Mouse (Mus musculus) MEL (cell line): Measurements from ENCODE around the gene Cxcl2. TPM values are rescaled to one million over a fixed set of nuclear protein-coding genes. Genes with fewer than 3 reads are reported as not detected.

Experiments used
- DNase-seq: peaks from one replicate; pipeline ENCODE4 v3.0.0; 2011; ENCODE audit warnings: low read depth, low spot score
- H3K27ac ChIP-seq: 2 replicates; pipeline ENCODE4 v1.5.1; 2012; ENCODE audit warnings: low read depth, mild to moderate bottlenecking, control low read depth, low read length, moderate library complexity; ENCODE audit not compliant: control insufficient read depth
- H3K27me3 ChIP-seq, 2 experiments: fragments of 150-350 bp in 1 of 2; sonication (generic) in 1 of 2; 2 replicates each; pipeline ENCODE4 v1.6.1; 2012; ENCODE audit warnings: low read length in 2 of 2, mild to moderate bottlenecking in 2 of 2, improper control_type of control experiment in 1 of 2, moderate library complexity in 1 of 2; ENCODE audit not compliant: insufficient read depth in 2 of 2, control insufficient read depth in 1 of 2
- H3K36me3 ChIP-seq, 2 experiments: 2 replicates each; pipeline ENCODE4 v1.6.1; 2012 to 2014; ENCODE audit warnings: low read length in 2 of 2, improper control_type of control experiment in 1 of 2, inconsistent platforms in 1 of 2, mild to moderate bottlenecking in 1 of 2; ENCODE audit not compliant: insufficient read depth in 2 of 2, control insufficient read depth in 1 of 2
- H3K4me1 ChIP-seq, 2 experiments: fragments of 150-350 bp in 1 of 2; sonication (generic) in 1 of 2; 2 replicates each; pipeline ENCODE4 v1.6.1; 2012; ENCODE audit warnings: low read length in 2 of 2, improper control_type of control experiment in 1 of 2, mild to moderate bottlenecking in 1 of 2; ENCODE audit not compliant: insufficient read depth in 2 of 2, control insufficient read depth in 1 of 2
- H3K4me3 ChIP-seq, 2 experiments: fragments of 150-350 bp in 1 of 2; sonication (generic) in 1 of 2; 2 replicates each; pipeline ENCODE4 v1.5.1; 2012; ENCODE audit warnings: low read depth in 2 of 2, low read length in 2 of 2, mild to moderate bottlenecking in 2 of 2, moderate library complexity in 2 of 2, control low read depth in 1 of 2, improper control_type of control experiment in 1 of 2; ENCODE audit not compliant: control insufficient read depth in 1 of 2, insufficient read depth in 1 of 2
- H3K79me2 ChIP-seq: 2 replicates; pipeline ENCODE4 v1.6.1; 2012; ENCODE audit warnings: mild to moderate bottlenecking, low read length, moderate library complexity; ENCODE audit not compliant: control insufficient read depth, poor library complexity, insufficient read depth
- H3K9ac ChIP-seq: 2 replicates; pipeline ENCODE4 v1.6.1; 2012; ENCODE audit warnings: low read depth, mild to moderate bottlenecking, control low read depth, low read length, moderate library complexity; ENCODE audit not compliant: control insufficient read depth, poor library complexity, severe bottlenecking
- H3K9me3 ChIP-seq: fragments of 150-350 bp; sonication (generic); replicated peaks from 2 replicates; pipeline ENCODE4 v1.6.1; 2012; ENCODE audit warnings: mild to moderate bottlenecking, low read length, improper control_type of control experiment, moderate library complexity; ENCODE audit not compliant: insufficient read depth
- CHD1 ChIP-seq: IDR thresholded peaks from 2 replicates; pipeline ENCODE4 v1.6.1; 2012; ENCODE audit warnings: low read depth, mild to moderate bottlenecking, inconsistent platforms, low read length, improper control_type of control experiment
- ELF1 ChIP-seq: IDR thresholded peaks from 2 replicates; pipeline ENCODE4 v1.6.1; 2014; ENCODE audit warnings: low read depth, mild to moderate bottlenecking, inconsistent platforms, low read length, improper control_type of control experiment, moderate library complexity
- EP300 ChIP-seq, 2 experiments: IDR thresholded peaks; 2 replicates each; pipeline ENCODE4 v1.6.1; 2011; ENCODE audit warnings: improper control_type of control experiment in 2 of 2, low read length in 2 of 2, low read depth in 1 of 2, mild to moderate bottlenecking in 1 of 2
- GABPA ChIP-seq: IDR thresholded peaks from 2 replicates; pipeline ENCODE4 v1.6.1; 2012; ENCODE audit warnings: low read depth, mild to moderate bottlenecking, inconsistent platforms, low read length, improper control_type of control experiment, moderate library complexity
- HCFC1 ChIP-seq: IDR thresholded peaks from 2 replicates; pipeline ENCODE4 v1.6.1; 2012; ENCODE audit warnings: low read depth, mild to moderate bottlenecking, inconsistent platforms, low read length, improper control_type of control experiment, moderate library complexity
- JUND ChIP-seq: IDR thresholded peaks from 2 replicates; pipeline ENCODE4 v1.6.1; 2011; ENCODE audit warnings: low read depth, mild to moderate bottlenecking, improper control_type of control experiment, low read length
- MAX ChIP-seq: IDR thresholded peaks from 2 replicates; pipeline ENCODE4 v1.6.1; 2011; ENCODE audit warnings: low read length, improper control_type of control experiment
- MEF2A ChIP-seq: IDR thresholded peaks from 2 replicates; pipeline ENCODE4 v1.6.1; 2014; ENCODE audit warnings: low read depth, mild to moderate bottlenecking, inconsistent platforms, low read length, improper control_type of control experiment; ENCODE audit not compliant: poor library complexity, insufficient replicate concordance, severe bottlenecking; ENCODE audit errors: extremely low read depth
- MXI1 ChIP-seq: IDR thresholded peaks from 2 replicates; pipeline ENCODE4 v1.6.1; 2011; ENCODE audit warnings: mild to moderate bottlenecking, low read depth, low read length, improper control_type of control experiment
- NELFE ChIP-seq: IDR thresholded peaks from 2 replicates; pipeline ENCODE4 v1.6.1; 2011; ENCODE audit warnings: low read depth, low read length, improper control_type of control experiment
- POLR2A ChIP-seq, 2 experiments: IDR thresholded peaks; 2 replicates each; pipeline ENCODE4 v1.6.1; 2011 to 2012; ENCODE audit warnings: low read length in 2 of 2, mild to moderate bottlenecking in 2 of 2, control low read depth in 1 of 2, improper control_type of control experiment in 1 of 2, low read depth in 1 of 2, moderate library complexity in 1 of 2; ENCODE audit not compliant: control insufficient read depth in 1 of 2, insufficient read depth in 1 of 2, poor library complexity in 1 of 2
- POLR2AphosphoS2 ChIP-seq: IDR thresholded peaks from 2 replicates; pipeline ENCODE4 v1.6.1; 2011; ENCODE audit warnings: low read length, improper control_type of control experiment
- RAD21 ChIP-seq: IDR thresholded peaks from 2 replicates; pipeline ENCODE4 v1.6.1; 2011; ENCODE audit warnings: mild to moderate bottlenecking, low read depth, low read length, improper control_type of control experiment
- RCOR1 ChIP-seq: IDR thresholded peaks from 2 replicates; pipeline ENCODE4 v1.6.1; 2012; ENCODE audit warnings: low read depth, mild to moderate bottlenecking, inconsistent platforms, low read length, improper control_type of control experiment
- TAL1 ChIP-seq: IDR thresholded peaks from 2 replicates; pipeline ENCODE4 v1.6.1; 2012; ENCODE audit warnings: mild to moderate bottlenecking, inconsistent platforms, low read length, moderate library complexity, mixed read lengths
- TCF12 ChIP-seq: IDR thresholded peaks from 2 replicates; pipeline ENCODE4 v1.6.1; 2014; ENCODE audit warnings: low read depth, mild to moderate bottlenecking, inconsistent platforms, low read length, improper control_type of control experiment, moderate library complexity
- UBTF ChIP-seq: IDR thresholded peaks from 2 replicates; pipeline ENCODE4 v1.6.1; 2012; ENCODE audit warnings: low read depth, mild to moderate bottlenecking, inconsistent platforms, low read length, improper control_type of control experiment, moderate library complexity, borderline replicate concordance; ENCODE audit not compliant: insufficient read depth
- ZC3H11A ChIP-seq: IDR thresholded peaks from 2 replicates; pipeline ENCODE4 v1.6.1; 2012; ENCODE audit warnings: low read depth, mild to moderate bottlenecking, inconsistent platforms, low read length, improper control_type of control experiment
- ZMIZ1 ChIP-seq: IDR thresholded peaks from 2 replicates; pipeline ENCODE4 v1.6.1; 2012; ENCODE audit warnings: low read depth, mild to moderate bottlenecking, inconsistent platforms, low read length, improper control_type of control experiment, moderate library complexity
- polyA plus RNA-seq, 2 experiments: library from polyadenylated mRNA; stranded (reverse) in 1 of 2; unstranded in 1 of 2; fragments of >175 nt in 1 of 2; fragments of >200 nt in 1 of 2; gene quantifications; 2 replicates each; pipeline versions ENCODE4 v1.2.1 to v1.2.4; 2012; ENCODE audit warnings: low replicate concordance in 2 of 2, low read depth in 1 of 2; ENCODE audit not compliant: insufficient read length in 2 of 2, insufficient read depth in 1 of 2, missing spikeins in 1 of 2
- total RNA-seq: library from RNA; depleted of rRNA; stranded (reverse); fragments of 300-350 nt; gene quantifications from 2 replicates; pipeline ENCODE4 v1.2.3, GENCODE M21; 2012

Gene Cxcl2
- total and polyA plus RNA-seq, 3 experiments: not detected

- no peak overlapping the region for H3K4me3 ChIP-seq
- no peak overlapping the region for H3K9ac ChIP-seq
- no peak for DNase-seq
- peaks cover 0 to 17% of the 10 kb centered on the region in 2 experiments; a peak in 2 of 4 replicates for H3K36me3 ChIP-seq
- H3K79me2 ChIP-seq: no peaks in the 10 kb centered on the region
- no peaks in the 10 kb centered on the region for H3K27me3 ChIP-seq
- H3K27ac ChIP-seq: no peak overlapping the region
- H3K9me3 ChIP-seq: no peaks in the 10 kb centered on the region
- peaks cover 4 to 13% of the 10 kb centered on the region in 2 experiments for H3K4me1 ChIP-seq
- TF ChIP-seq MEF2A (no peak), POLR2AphosphoS2 (no peak), ZC3H11A (no peak), EP300 (IDR thresholded peaks at IDR 0.05; ENCODE audit: low read depth in 1 of 2, low read length in 2 of 2) (no peak), NELFE (no peak), POLR2A (IDR thresholded peaks at IDR 0.05; ENCODE audit: control insufficient read depth in 1 of 2, insufficient read depth in 1 of 2, low read depth in 1 of 2, low read length in 2 of 2, poor library complexity in 1 of 2) (no peak), RCOR1 (no peak), JUND (no peak), HCFC1 (no peak), TAL1 (no peak), RAD21 (no peak), MXI1 (no peak), MAX (no peak), TCF12 (no peak), UBTF (no peak), CHD1 (no peak), GABPA (no peak)
Measured at GRCm38 (mm10) chr5:90876045-90876444, 27.6 kb upstream of the Cxcl2 start.

- Histone ChIP-seq H3K4me1 (peaks cover 4 to 16% of the 10 kb centered on the region in 2 experiments), H3K9ac (no peak overlapping the region), H3K27me3 (no peaks in the 10 kb centered on the region), H3K36me3 (peaks cover 0 to 18% of the 10 kb centered on the region in 2 experiments; a peak in 2 of 4 replicates), H3K79me2 (no peaks in the 10 kb centered on the region), H3K27ac (no peak overlapping the region), H3K9me3 (no peaks in the 10 kb centered on the region), H3K4me3 (no peak overlapping the region)
- peak; percentile 13 for DNase-seq
- no peak for TF ChIP-seq ELF1
- no peak for TF ChIP-seq ZMIZ1
Measured at GRCm38 (mm10) chr5:90876471-90877172, 27.0 kb upstream of the Cxcl2 start.
